Mouse (Mus musculus): ENCODE data around the gene Olfr643. TPM values are rescaled to one million over a fixed set of nuclear protein-coding genes. Genes with fewer than 3 reads are reported as not detected.

Gene Olfr643
- not detected in 2 replicates for polyA plus RNA-seq (2012; rRNA removed)

DNA sequence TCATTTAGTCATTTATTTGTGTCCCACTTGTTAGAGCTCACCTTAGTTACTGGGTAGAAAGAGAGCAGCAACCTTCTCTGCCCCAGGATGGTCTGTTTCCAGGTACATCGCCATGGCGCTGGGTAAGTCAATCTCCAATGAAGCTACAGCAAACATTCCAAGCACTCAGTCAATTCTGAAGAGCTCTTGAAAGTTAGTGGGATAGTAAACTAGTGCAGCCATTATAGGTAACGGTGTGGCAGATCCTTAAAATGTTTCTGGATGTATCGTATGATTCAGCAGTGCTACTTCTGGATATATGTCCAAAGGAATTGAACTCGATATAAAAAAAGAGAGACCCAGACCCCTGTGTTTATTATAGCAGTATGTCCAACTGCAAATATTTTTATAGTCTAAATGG is at the start of gene Olfr643:
TSS of gene Olfr643 (minus strand) at position 101 of the 400 bp plus-strand sequence.
- Histone ChIP-seq H3K4me1 (ENCODE audit: control insufficient read depth, insufficient read depth, low read length) (no peaks in the 10 kb centered on the region), H3K4me3 (ENCODE audit: insufficient read depth, low read length) (no peak within 1 kb of the TSS), H3K27ac (ENCODE audit: insufficient read depth, low read length) (no peak within 1 kb of the TSS)
- no peak for TF ChIP-seq POLR2A (IDR thresholded peaks at IDR 0.05; ENCODE audit: extremely low read depth, insufficient read depth, low read length)
- TF ChIP-seq CTCF (IDR thresholded peaks at IDR 0.05; ENCODE audit: extremely low read depth, insufficient read depth, low read length), result no peak

DNA sequence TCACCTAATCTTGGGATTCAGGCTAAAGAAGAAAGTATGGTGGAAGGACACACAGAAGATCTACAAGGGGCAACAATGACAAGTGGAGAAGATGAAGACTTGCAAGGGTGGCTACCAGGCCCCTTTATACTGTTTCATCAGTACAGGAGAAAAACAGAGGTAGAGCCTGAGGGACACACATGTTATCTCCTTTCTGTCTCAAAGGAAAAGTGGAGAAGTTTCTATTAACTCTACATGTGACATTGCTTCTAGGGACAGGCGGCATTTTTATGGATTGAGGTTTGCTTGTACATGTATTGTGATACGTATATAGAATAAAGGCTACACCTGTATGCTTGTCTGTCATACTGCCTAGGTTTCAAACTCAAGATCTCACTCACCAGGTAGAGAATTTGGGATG is 46.1 kb upstream of the Olfr643 start, which contains the start of gene Olfr648:
TSS of gene Olfr648 (minus strand) at position 101 of the 400 bp plus-strand sequence.
- Histone ChIP-seq H3K4me3 (ENCODE audit: insufficient read depth, low read length) (no peak within 1 kb of the TSS), H3K27ac (ENCODE audit: insufficient read depth, low read length) (no peak within 1 kb of the TSS), H3K4me1 (ENCODE audit: control insufficient read depth, insufficient read depth, low read length) (no peaks in the 10 kb centered on the region)
- no peak for TF ChIP-seq POLR2A (IDR thresholded peaks at IDR 0.05; ENCODE audit: extremely low read depth, insufficient read depth, low read length)
- TF ChIP-seq CTCF (IDR thresholded peaks at IDR 0.05; ENCODE audit: extremely low read depth, insufficient read depth, low read length), result no peak

DNA sequence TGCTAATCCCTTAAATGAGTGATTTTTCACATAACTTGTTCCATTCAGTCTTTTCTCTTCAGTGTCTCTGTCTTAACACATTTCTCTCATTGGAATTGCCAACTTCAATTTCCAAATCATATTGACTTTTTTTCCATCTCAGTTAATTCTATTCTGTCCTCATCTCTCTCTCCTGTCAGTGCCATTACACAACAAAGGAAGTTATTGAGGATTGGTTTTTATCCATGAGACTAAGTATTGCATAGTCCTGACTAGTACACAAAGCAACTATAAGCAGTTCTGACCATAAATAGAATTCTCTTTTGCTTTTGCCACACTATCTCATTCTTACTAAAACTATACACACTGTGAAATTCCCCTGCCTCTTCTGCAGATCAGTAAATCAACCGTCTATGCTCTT is 41.9 kb upstream of the Olfr643 start:
- TF ChIP-seq CTCF (IDR thresholded peaks at IDR 0.05; ENCODE audit: extremely low read depth, insufficient read depth, low read length) (no peak), POLR2A (IDR thresholded peaks at IDR 0.05; ENCODE audit: extremely low read depth, insufficient read depth, low read length) (no peak)
- no peak overlapping the region for H3K4me3 ChIP-seq (ENCODE audit: insufficient read depth, low read length)
- H3K27ac ChIP-seq (ENCODE audit: insufficient read depth, low read length), result no peak overlapping the region
- H3K4me1 ChIP-seq (ENCODE audit: control insufficient read depth, insufficient read depth, low read length), result no peaks in the 10 kb centered on the region

DNA sequence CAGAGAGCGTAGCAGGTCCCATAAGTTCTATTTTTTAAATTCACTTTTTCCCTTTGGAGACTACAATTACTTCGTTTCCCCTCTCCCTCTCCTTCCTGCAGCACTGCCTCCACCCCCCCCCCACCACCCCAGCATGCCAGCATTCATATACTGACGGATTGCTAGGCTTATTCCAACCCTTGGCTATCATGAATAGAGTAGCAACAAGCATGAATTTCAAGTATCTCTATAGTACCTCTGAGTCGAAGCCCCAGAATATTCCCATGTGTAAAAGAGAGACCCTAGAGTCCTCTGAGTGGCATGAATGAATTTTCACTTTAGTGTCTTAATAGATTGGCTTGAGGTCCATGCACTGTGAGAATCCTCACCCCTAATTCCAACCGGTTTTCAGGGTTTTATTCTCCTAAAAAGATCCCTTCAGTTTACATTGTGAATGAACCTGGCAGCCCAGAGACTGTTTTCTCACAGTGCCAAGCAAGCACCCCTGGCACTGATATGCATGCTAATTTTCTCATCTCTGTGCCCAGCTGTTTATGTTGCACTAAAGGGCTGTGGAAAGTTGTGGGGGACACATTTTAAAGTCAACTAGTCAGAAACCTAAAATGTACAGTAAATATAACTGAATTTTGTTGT is 41.3 kb upstream of the Olfr643 start:
- no peak for TF ChIP-seq POLR2A (IDR thresholded peaks at IDR 0.05; ENCODE audit: extremely low read depth, insufficient read depth, low read length)
- no peak for TF ChIP-seq CTCF (IDR thresholded peaks at IDR 0.05; ENCODE audit: extremely low read depth, insufficient read depth, low read length)
- Histone ChIP-seq H3K4me1 (ENCODE audit: control insufficient read depth, insufficient read depth, low read length) (no peaks in the 10 kb centered on the region), H3K27ac (ENCODE audit: insufficient read depth, low read length) (no peak overlapping the region), H3K4me3 (ENCODE audit: insufficient read depth, low read length) (no peak overlapping the region)

DNA sequence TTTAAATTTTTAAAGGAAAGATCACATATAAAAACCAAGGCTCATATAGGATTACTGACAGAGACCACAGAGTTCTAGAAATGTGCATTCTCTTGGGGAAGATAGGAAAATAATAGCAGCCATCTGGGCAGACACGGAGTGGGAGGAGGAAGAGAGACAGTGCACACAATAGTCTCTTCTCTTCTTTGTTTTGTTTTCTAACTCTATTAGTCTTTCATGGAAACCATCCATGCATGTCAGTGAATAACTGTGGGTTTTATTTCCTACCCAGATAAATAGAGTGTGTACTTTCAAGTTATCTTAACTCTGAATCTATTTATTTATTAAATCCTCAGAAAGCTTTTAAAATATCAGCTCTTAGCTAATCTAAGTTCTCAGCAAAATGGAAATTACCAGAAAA is 37.9 kb upstream of the Olfr643 start:
- no peaks in the 10 kb centered on the region for H3K4me1 ChIP-seq (ENCODE audit: control insufficient read depth, insufficient read depth, low read length)
- H3K27ac ChIP-seq (ENCODE audit: insufficient read depth, low read length), result no peak overlapping the region
- TF ChIP-seq POLR2A (IDR thresholded peaks at IDR 0.05; ENCODE audit: extremely low read depth, insufficient read depth, low read length), result no peak
- TF ChIP-seq CTCF (IDR thresholded peaks at IDR 0.05; ENCODE audit: extremely low read depth, insufficient read depth, low read length), result no peak
- no peak overlapping the region for H3K4me3 ChIP-seq (ENCODE audit: insufficient read depth, low read length)

DNA sequence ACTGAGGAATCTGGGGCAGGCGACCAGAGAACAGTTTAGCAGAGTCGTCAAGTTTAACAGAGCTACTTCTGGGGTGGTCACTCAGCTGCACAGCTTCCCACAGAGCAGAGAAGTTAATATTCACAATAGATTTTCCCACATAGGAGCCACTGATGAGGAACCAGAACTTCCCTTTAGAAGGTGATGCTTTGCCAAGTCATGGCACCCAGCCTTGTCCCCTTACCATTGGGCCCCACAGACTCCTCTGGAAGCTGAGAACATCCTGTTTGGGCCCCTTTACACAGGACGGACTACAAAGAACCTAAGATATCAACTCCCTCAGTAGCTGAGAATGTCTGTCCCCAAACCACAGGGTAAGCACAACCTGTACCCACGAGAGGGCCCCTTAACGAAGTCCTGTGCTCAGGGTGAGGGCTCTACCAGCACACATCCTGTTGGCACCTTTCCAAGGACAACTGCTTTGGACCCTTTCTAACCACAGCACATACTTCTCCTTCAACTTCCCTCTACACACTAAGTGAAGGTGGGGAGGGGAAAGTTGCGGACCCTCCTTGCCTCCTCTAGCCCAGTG is 32.5 kb upstream of the Olfr643 start:
- Histone ChIP-seq H3K4me3 (ENCODE audit: insufficient read depth, low read length) (no peak overlapping the region), H3K4me1 (ENCODE audit: control insufficient read depth, insufficient read depth, low read length) (no peaks in the 10 kb centered on the region), H3K27ac (ENCODE audit: insufficient read depth, low read length) (no peak overlapping the region)
- no peak for TF ChIP-seq CTCF (IDR thresholded peaks at IDR 0.05; ENCODE audit: extremely low read depth, insufficient read depth, low read length)
- no peak for TF ChIP-seq POLR2A (IDR thresholded peaks at IDR 0.05; ENCODE audit: extremely low read depth, insufficient read depth, low read length)

DNA sequence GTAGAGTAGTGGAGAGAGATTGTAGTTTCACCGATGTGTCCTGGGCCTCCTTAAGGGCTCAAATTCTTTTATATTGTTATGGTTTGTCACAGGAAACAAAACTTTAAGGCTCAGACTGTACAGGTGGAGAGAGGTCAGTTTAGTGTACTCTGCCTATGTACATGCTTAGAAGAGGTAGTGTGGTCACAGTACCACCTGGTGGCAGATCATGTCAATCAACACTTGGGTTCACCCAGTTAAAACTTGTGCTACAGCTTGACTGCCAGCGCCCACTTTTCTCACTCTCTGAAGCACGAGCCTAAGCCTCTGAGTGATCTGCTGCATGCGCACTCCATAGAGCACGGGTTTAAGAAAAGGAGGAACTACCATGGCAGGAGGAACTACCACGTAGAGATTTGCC is 29.9 kb upstream of the Olfr643 start:
- Histone ChIP-seq H3K4me3 (ENCODE audit: insufficient read depth, low read length) (no peak overlapping the region), H3K27ac (ENCODE audit: insufficient read depth, low read length) (no peak overlapping the region), H3K4me1 (ENCODE audit: control insufficient read depth, insufficient read depth, low read length) (no peaks in the 10 kb centered on the region)
- TF ChIP-seq POLR2A (IDR thresholded peaks at IDR 0.05; ENCODE audit: extremely low read depth, insufficient read depth, low read length), result no peak
- TF ChIP-seq CTCF (IDR thresholded peaks at IDR 0.05; ENCODE audit: extremely low read depth, insufficient read depth, low read length), result no peak

DNA sequence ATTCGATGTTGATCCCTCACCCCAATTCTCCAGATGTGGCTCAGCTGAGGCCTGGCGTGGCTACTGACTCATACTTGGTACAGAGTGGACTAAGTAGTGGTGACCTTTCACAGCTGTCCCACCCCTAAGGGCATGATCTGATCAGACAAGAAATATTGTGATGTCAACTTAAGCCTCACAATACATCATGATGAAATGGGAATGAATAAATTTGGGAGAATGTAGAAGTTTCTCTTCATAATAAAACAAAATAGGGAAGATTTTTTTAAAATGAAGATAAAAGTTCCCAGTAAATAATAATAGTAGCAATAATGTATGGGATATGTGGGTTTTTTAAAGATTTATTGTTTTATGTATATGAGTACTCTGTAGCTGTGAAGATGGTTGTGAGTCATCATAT is 13.3 kb upstream of the Olfr643 start, which contains the start of gene Ubqlnl:
TSS of gene Ubqlnl (minus strand) at position 101 of the 400 bp plus-strand sequence.
- no peak within 1 kb of the TSS for H3K4me3 ChIP-seq (ENCODE audit: insufficient read depth, low read length)
- no peaks in the 10 kb centered on the region for H3K4me1 ChIP-seq (ENCODE audit: control insufficient read depth, insufficient read depth, low read length)
- no peak for TF ChIP-seq POLR2A (IDR thresholded peaks at IDR 0.05; ENCODE audit: extremely low read depth, insufficient read depth, low read length)
- TF ChIP-seq CTCF (IDR thresholded peaks at IDR 0.05; ENCODE audit: extremely low read depth, insufficient read depth, low read length), result no peak
- H3K27ac ChIP-seq (ENCODE audit: insufficient read depth, low read length), result no peak within 1 kb of the TSS

DNA sequence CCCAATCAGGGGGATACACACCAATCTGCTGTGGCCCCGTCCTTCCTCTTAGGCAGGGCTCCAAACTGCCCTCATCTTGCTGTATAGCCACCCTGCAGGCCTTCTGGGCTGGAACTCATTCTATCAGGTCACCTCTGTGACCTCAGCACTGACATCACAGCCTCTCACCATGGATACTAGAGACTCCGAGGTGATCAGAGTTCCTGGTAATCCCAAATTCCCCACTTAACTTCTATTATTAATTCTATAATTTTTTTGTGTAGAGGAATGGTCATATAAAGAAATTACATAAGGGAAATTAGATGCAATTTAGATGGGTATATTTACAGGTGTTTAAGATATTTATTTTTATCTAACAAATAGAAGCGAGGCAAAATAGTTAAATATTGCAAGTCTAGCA is 6.0 kb upstream of the Olfr643 start, which contains the start of gene Ubqln3:
TSS of gene Ubqln3 (minus strand) at position 101 of the 400 bp plus-strand sequence.
- Histone ChIP-seq H3K27ac (ENCODE audit: insufficient read depth, low read length) (no peak within 1 kb of the TSS), H3K4me3 (ENCODE audit: insufficient read depth, low read length) (no peak within 1 kb of the TSS), H3K4me1 (ENCODE audit: control insufficient read depth, insufficient read depth, low read length) (no peaks in the 10 kb centered on the region)
- no peak for TF ChIP-seq CTCF (IDR thresholded peaks at IDR 0.05; ENCODE audit: extremely low read depth, insufficient read depth, low read length)
- TF ChIP-seq POLR2A (IDR thresholded peaks at IDR 0.05; ENCODE audit: extremely low read depth, insufficient read depth, low read length), result no peak

DNA sequence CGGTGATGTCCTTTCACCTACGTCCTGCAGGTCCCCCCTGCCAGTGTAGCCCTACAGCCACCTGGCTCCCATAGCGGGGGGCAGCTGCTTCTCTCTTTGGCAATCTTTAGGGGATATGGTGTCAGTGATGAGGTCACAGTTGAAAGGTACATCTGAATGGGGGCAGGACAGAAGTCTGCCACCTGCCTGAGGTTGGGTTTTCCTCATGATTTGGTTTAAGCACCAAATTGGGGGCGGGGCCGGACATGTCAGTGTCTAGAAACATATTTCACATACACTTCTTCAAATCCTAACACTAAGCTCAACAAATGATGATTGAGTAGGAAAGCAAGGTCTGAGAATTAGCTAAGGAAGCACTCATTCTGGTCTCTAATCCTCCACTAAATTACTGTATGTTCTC is 7.5 kb downstream of the Olfr643 start, which contains the start of gene Ubqln5:
TSS of gene Ubqln5 (minus strand) at position 101 of the 400 bp plus-strand sequence.
- no peaks in the 10 kb centered on the region for H3K4me1 ChIP-seq (ENCODE audit: control insufficient read depth, insufficient read depth, low read length)
- TF ChIP-seq POLR2A (IDR thresholded peaks at IDR 0.05; ENCODE audit: extremely low read depth, insufficient read depth, low read length) (no peak), CTCF (IDR thresholded peaks at IDR 0.05; ENCODE audit: extremely low read depth, insufficient read depth, low read length) (no peak)
- H3K4me3 ChIP-seq (ENCODE audit: insufficient read depth, low read length), result no peak within 1 kb of the TSS
- H3K27ac ChIP-seq (ENCODE audit: insufficient read depth, low read length), result no peak within 1 kb of the TSS
